9 mouse cellular contexts compared by ENCODE assay signal in the genomic region with DNA sequence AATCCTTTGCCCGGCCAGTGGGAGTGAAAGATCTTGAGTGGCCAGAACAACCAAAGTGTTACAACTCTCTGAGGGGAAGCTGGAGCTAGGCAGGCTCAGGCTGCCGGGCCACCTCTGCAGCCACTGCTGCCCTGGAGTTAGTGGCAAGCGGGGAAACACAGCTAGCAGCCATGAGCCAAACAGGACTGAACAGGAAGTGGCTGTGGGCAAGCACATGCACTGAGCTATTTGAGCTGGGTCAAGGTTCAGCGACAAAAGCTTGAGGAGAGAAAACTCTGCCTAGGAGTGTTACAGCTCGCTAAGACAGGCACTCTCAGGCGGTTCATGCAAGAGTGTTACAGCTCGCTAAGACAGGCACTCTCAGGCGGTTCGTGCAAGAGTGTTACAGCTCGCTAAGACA. TPM values are rescaled to one million over a fixed set of nuclear protein-coding genes. Genes with fewer than 3 reads are reported as not detected.
DNase-seq lines count a peak whose midpoint lies in the region; ATAC-seq and TF ChIP-seq lines count a peak whose summit lies in the region.
"Had no signal": no experiment of that assay in that cellular context is flagged by ENCODE, and none has a peak within 500 bp of the region (broad histone marks: within the 10 kb centered on the region; RNA-seq: fewer than 3 reads in every experiment).

No protein-coding gene starts in this region.

- DNase-seq in urinary bladder, adult 18-20 months (ENCODE audit: low spot score in 2 of 2): peak; percentile 35 to 59
- no peak for DNase-seq in urinary bladder, postnatal 10 days (ENCODE audit: low spot score)
- no peak for DNase-seq in liver, embryonic 11.5 days (ENCODE audit: low spot score)
- peak; percentile 46 for DNase-seq in stomach, postnatal 0 days (ENCODE audit: low spot score)
- no peak for DNase-seq in cerebellum, adult 9-10 months
- DNase-seq in right cerebral cortex, postnatal 14 days: no peak
- no peak for DNase-seq in cerebellum, adult 8-10 months

- H3K9ac ChIP-seq in heart, embryonic 13.5 days: peak overlapping the region; percentile 24; the same call in 1 of the 2 replicates
- H3K9ac ChIP-seq in liver, embryonic 11.5 days (ENCODE audit: low read depth, low read length): no peak overlapping the region
- H3K9ac ChIP-seq in stomach, postnatal 0 days (ENCODE audit: low read length): no peak overlapping the region
- H3K9ac ChIP-seq: midbrain, embryonic 12.5 days had no signal

- ATAC-seq in heart, embryonic 13.5 days (ENCODE audit: extremely low read depth, insufficient number of reproducible peaks, low FRiP score, low TSS enrichment): no peak
- ATAC-seq in liver, embryonic 11.5 days (replicated peaks; ENCODE audit: low FRiP score): no peak
- peak; percentile 80 for ATAC-seq in stomach, postnatal 0 days (ENCODE audit: low FRiP score, low TSS enrichment)

- no peak overlapping the region; the same call in 1 of the 2 replicates for H3K27ac ChIP-seq in heart, embryonic 13.5 days (replicated peaks)
- H3K27ac ChIP-seq in liver, embryonic 11.5 days (ENCODE audit: low read depth, low read length): 0 out of 2 replicates have a peak overlapping the region, but pooled peaks have one; percentile 43
- H3K27ac ChIP-seq in stomach, postnatal 0 days (replicated peaks): no peak overlapping the region
- H3K27ac ChIP-seq: midbrain, embryonic 12.5 days had no signal

- H3K27me3 ChIP-seq in heart, embryonic 13.5 days (replicated peaks): no peaks in the 10 kb centered on the region
- no peaks in the 10 kb centered on the region for H3K27me3 ChIP-seq in liver, embryonic 11.5 days (replicated peaks; ENCODE audit: control insufficient read depth, insufficient read depth, low read length)
- no peaks in the 10 kb centered on the region for H3K27me3 ChIP-seq in stomach, postnatal 0 days (ENCODE audit: control insufficient read depth, insufficient read depth, low read length)
- H3K27me3 ChIP-seq: midbrain, embryonic 12.5 days had no signal

- TF ChIP-seq EP300 in stomach, postnatal 0 days (optimal IDR thresholded peaks at IDR 0.05): no peak

- peaks cover 13% of the 10 kb centered on the region for H3K36me3 ChIP-seq in heart, embryonic 13.5 days
- H3K36me3 ChIP-seq in liver, embryonic 11.5 days (ENCODE audit: control insufficient read depth, insufficient read depth, low read length): peaks cover 5% of the 10 kb centered on the region
- peaks cover 3% of the 10 kb centered on the region; the same call in 1 of the 2 replicates for H3K36me3 ChIP-seq in stomach, postnatal 0 days (ENCODE audit: control insufficient read depth, insufficient read depth, low read length)

- H3K4me1 ChIP-seq in heart, embryonic 13.5 days: peaks cover 64% of the 10 kb centered on the region
- H3K4me1 ChIP-seq in liver, embryonic 11.5 days (replicated peaks; ENCODE audit: control insufficient read depth, insufficient read depth, low read length): peaks cover 17% of the 10 kb centered on the region
- 0 out of 2 replicates have a peak, but pooled peaks cover 2% of the 10 kb centered on the region for H3K4me1 ChIP-seq in stomach, postnatal 0 days (replicated peaks; ENCODE audit: control insufficient read depth, insufficient read depth)

- H3K4me3 ChIP-seq in heart, embryonic 13.5 days: 0 out of 2 replicates have a peak overlapping the region, but pooled peaks have one; percentile 2
- no peak overlapping the region for H3K4me3 ChIP-seq in liver, embryonic 11.5 days (ENCODE audit: low read depth, low read length)
- no peak overlapping the region for H3K4me3 ChIP-seq in stomach, postnatal 0 days (ENCODE audit: low read depth, low read length)
- H3K4me3 ChIP-seq: midbrain, embryonic 12.5 days had no signal

- WGBS in heart, embryonic 13.5 days: 52% methylated on average over 10 of the region's 10 CpGs
- WGBS in liver, embryonic 11.5 days: 50% methylated on average over 10 of the region's 10 CpGs
- 58% methylated on average over 9 of the region's 10 CpGs for WGBS in stomach, postnatal 0 days

- H3K9me3 ChIP-seq in heart, embryonic 13.5 days: no peaks in the 10 kb centered on the region
- H3K9me3 ChIP-seq in liver, embryonic 11.5 days (ENCODE audit: control insufficient read depth, low read length): no peaks in the 10 kb centered on the region
- no peaks in the 10 kb centered on the region for H3K9me3 ChIP-seq in stomach, postnatal 0 days (ENCODE audit: control insufficient read depth, low read length)
- H3K9me3 ChIP-seq: midbrain, embryonic 12.5 days had no signal

- peak overlapping the region; percentile 39 for H3K4me2 ChIP-seq in heart, embryonic 13.5 days
- peak overlapping the region; percentile 22; the same call in 1 of the 2 replicates for H3K4me2 ChIP-seq in liver, embryonic 11.5 days
- H3K4me2 ChIP-seq in stomach, postnatal 0 days (replicated peaks; ENCODE audit: low read depth): no peak overlapping the region
- H3K4me2 ChIP-seq: midbrain, embryonic 12.5 days had no signal

- no peak for TF ChIP-seq CTCF in stomach, postnatal 0 days (IDR thresholded peaks at IDR 0.05; ENCODE audit: low read depth)

RNA-seq across cellular contexts. Expression of a gene that starts 12.2 kb away (rescaled TPM):
- polyA plus RNA-seq in heart, embryonic 13.5 days (2015; fragmentation: Nextera tagmentation; extraction: Ambion mirVana): 225 and 236 TPM in 2 replicates
- 228 and 233 TPM in 2 replicates for polyA plus RNA-seq in liver, embryonic 11.5 days (2014; fragmentation: Nextera tagmentation; extraction: Ambion mirVana)
- polyA plus RNA-seq in stomach, postnatal 0 days (2015; fragmentation: Nextera tagmentation; extraction: Ambion mirVana): 186 and 189 TPM in 2 replicates

RNA-seq across cellular contexts. Expression of a gene that starts 18.3 kb away (rescaled TPM):
- 0.83 and 0.98 TPM in 2 replicates for polyA plus RNA-seq in heart, embryonic 13.5 days (2015; fragmentation: Nextera tagmentation; extraction: Ambion mirVana)
- 0.78 and 1.2 TPM in 2 replicates for polyA plus RNA-seq in liver, embryonic 11.5 days (2014; fragmentation: Nextera tagmentation; extraction: Ambion mirVana)
- polyA plus RNA-seq in stomach, postnatal 0 days (2015; fragmentation: Nextera tagmentation; extraction: Ambion mirVana): 0.67 and 0.85 TPM in 2 replicates

Comparison
In these comparisons a context has a peak if more than half of its experiments do, and no peak if none do; other contexts are left out.
1. DNase-seq: peak in urinary bladder, adult 18-20 months (2 of 2) and stomach, postnatal 0 days (single experiment); none in urinary bladder, postnatal 10 days (single experiment), liver, embryonic 11.5 days (single experiment), cerebellum, adult 9-10 months (single experiment), right cerebral cortex, postnatal 14 days (single experiment) and cerebellum, adult 8-10 months (single experiment).